In genomic region chr14:34429069-34429468, GRCm38 (mm10) we compare ENCODE assay signal across 24 mouse cellular contexts. TPM values are rescaled to one million over a fixed set of nuclear protein-coding genes. Genes with fewer than 3 reads are reported as not detected.
DNase-seq lines count a peak whose midpoint lies in the region; ATAC-seq and TF ChIP-seq lines count a peak whose summit lies in the region.
"Had no signal": no experiment of that assay in that cellular context is flagged by ENCODE, and none has a peak within 500 bp of the region (broad histone marks: within the 10 kb centered on the region; RNA-seq: fewer than 3 reads in every experiment).

No protein-coding gene starts in this region.

- H3K36me3 ChIP-seq in heart, embryonic 12.5 days, result peaks cover 58% of the 10 kb centered on the region
- peaks cover 12% of the 10 kb centered on the region; the same call in 1 of the 2 replicates for H3K36me3 ChIP-seq in midbrain, embryonic 11.5 days (ENCODE audit: control insufficient read depth, insufficient read depth, low read length)
- peaks cover 14% of the 10 kb centered on the region; the same call in 1 of the 2 replicates for H3K36me3 ChIP-seq in midbrain, embryonic 15.5 days (replicated peaks)
- H3K36me3 ChIP-seq: G1E had no signal

- WGBS in heart, embryonic 12.5 days, result 94% methylated on average over 1 of the region's 1 CpGs
- 68% methylated on average over 1 of the region's 1 CpGs for WGBS in lung, adult 2 months
- WGBS in midbrain, embryonic 11.5 days, result 89% methylated on average over 1 of the region's 1 CpGs
- 96% methylated on average over 1 of the region's 1 CpGs for WGBS in midbrain, embryonic 15.5 days

- no peak for ATAC-seq in heart, embryonic 12.5 days (ENCODE audit: insufficient number of reproducible peaks, low FRiP score)
- ATAC-seq in midbrain, embryonic 11.5 days (ENCODE audit: low FRiP score), result no peak
- ATAC-seq in midbrain, embryonic 15.5 days (replicated peaks), result no peak
- ATAC-seq: activated CD4-positive, CD25-positive, alpha-beta regulatory T cell, adult 4 months; CD4-positive, CD25-positive, alpha-beta regulatory T cell, adult 4 months; forebrain, embryonic 13.5 days; forebrain, embryonic 15.5 days; Patski had no signal

- H3K27ac ChIP-seq in heart, embryonic 12.5 days (ENCODE audit: poor library complexity, severe bottlenecking), result no peak overlapping the region
- no peak overlapping the region for H3K27ac ChIP-seq in midbrain, embryonic 11.5 days (ENCODE audit: low read depth, low read length)
- H3K27ac ChIP-seq in midbrain, embryonic 15.5 days, result no peak overlapping the region
- H3K27ac ChIP-seq: embryonic facial prominence, embryonic 10.5 days; embryonic facial prominence, embryonic 12.5 days; forebrain, embryonic 13.5 days; forebrain, embryonic 15.5 days had no signal

- H3K4me1 ChIP-seq in heart, embryonic 12.5 days (replicated peaks), result peaks cover 7% of the 10 kb centered on the region; the same call in 1 of the 2 replicates
- H3K4me1 ChIP-seq in lung, adult 2 months (ENCODE audit: control insufficient read depth, insufficient read depth, low read length), result no peaks in the 10 kb centered on the region
- no peaks in the 10 kb centered on the region for H3K4me1 ChIP-seq in midbrain, embryonic 11.5 days (ENCODE audit: control insufficient read depth, insufficient read depth, low read length)
- H3K4me1 ChIP-seq in midbrain, embryonic 15.5 days, result no peaks in the 10 kb centered on the region
- H3K4me1 ChIP-seq: embryonic facial prominence, embryonic 10.5 days; embryonic facial prominence, embryonic 12.5 days; forebrain, embryonic 13.5 days; forebrain, embryonic 15.5 days had no signal

- no peak overlapping the region for H3K4me3 ChIP-seq in heart, embryonic 12.5 days
- H3K4me3 ChIP-seq in lung, adult 2 months (replicated peaks; ENCODE audit: extremely low read depth, low read depth, low read length), result no peak overlapping the region
- no peak overlapping the region for H3K4me3 ChIP-seq in midbrain, embryonic 11.5 days (ENCODE audit: low read depth, low read length)
- no peak overlapping the region for H3K4me3 ChIP-seq in midbrain, embryonic 15.5 days
- H3K4me3 ChIP-seq: embryonic facial prominence, embryonic 10.5 days; embryonic facial prominence, embryonic 12.5 days; forebrain, embryonic 13.5 days; forebrain, embryonic 15.5 days had no signal

- no peak overlapping the region for H3K9ac ChIP-seq in heart, embryonic 12.5 days
- H3K9ac ChIP-seq in midbrain, embryonic 11.5 days (ENCODE audit: low read length), result no peak overlapping the region
- no peak overlapping the region for H3K9ac ChIP-seq in midbrain, embryonic 15.5 days
- H3K9ac ChIP-seq: embryonic facial prominence, embryonic 12.5 days; forebrain, embryonic 13.5 days; forebrain, embryonic 15.5 days had no signal

- DNase-seq in heart, adult 11 months, result peak; percentile 15
- DNase-seq in lung, postnatal 25 days (ENCODE audit: low spot score), result peak; percentile 9
- DNase-seq in lung, adult 2 months, result no peak
- DNase-seq in midbrain, embryonic 11.5 days (ENCODE audit: low spot score, missing footprints), result peak; percentile 82
- DNase-seq: adrenal gland, adult 8-10 months; adrenal gland, postnatal 14 days; adrenal gland, postnatal 36 days; B cell, adult 2 months; cerebellum, adult 11-12 months; cerebellum, adult 2 months; cerebellum, adult 9-10 months; cerebellum, postnatal 10 days; cerebellum, postnatal 25 days had no signal

- no peak for TF ChIP-seq POLR2A in lung, adult 2 months (IDR thresholded peaks at IDR 0.05; ENCODE audit: borderline replicate concordance, extremely low read depth, low read depth, low read length)

- H3K27me3 ChIP-seq in heart, embryonic 12.5 days (replicated peaks), result no peaks in the 10 kb centered on the region
- no peaks in the 10 kb centered on the region for H3K27me3 ChIP-seq in midbrain, embryonic 11.5 days (ENCODE audit: control insufficient read depth, insufficient read depth, low read length)
- H3K27me3 ChIP-seq in midbrain, embryonic 15.5 days (replicated peaks), result no peaks in the 10 kb centered on the region
- H3K27me3 ChIP-seq: CH12.LX; embryonic facial prominence, embryonic 12.5 days; forebrain, embryonic 13.5 days; forebrain, embryonic 15.5 days; Patski had no signal

- H3K4me2 ChIP-seq in heart, embryonic 12.5 days, result no peak overlapping the region
- H3K4me2 ChIP-seq in midbrain, embryonic 11.5 days, result no peak overlapping the region
- no peak overlapping the region for H3K4me2 ChIP-seq in midbrain, embryonic 15.5 days
- H3K4me2 ChIP-seq: embryonic facial prominence, embryonic 12.5 days; forebrain, embryonic 13.5 days; forebrain, embryonic 15.5 days had no signal

- TF ChIP-seq CTCF in lung, adult 2 months (IDR thresholded peaks at IDR 0.05; ENCODE audit: insufficient read depth, low read length), result no peak

- no peaks in the 10 kb centered on the region for H3K9me3 ChIP-seq in heart, embryonic 12.5 days (replicated peaks)
- no peaks in the 10 kb centered on the region for H3K9me3 ChIP-seq in midbrain, embryonic 11.5 days (ENCODE audit: control insufficient read depth, low read length)
- no peaks in the 10 kb centered on the region for H3K9me3 ChIP-seq in midbrain, embryonic 15.5 days
- H3K9me3 ChIP-seq: embryonic facial prominence, embryonic 10.5 days; embryonic facial prominence, embryonic 12.5 days; forebrain, embryonic 13.5 days; forebrain, embryonic 15.5 days; G1E had no signal

RNA-seq across cellular contexts. Expression of gene Mmrn2, which starts 53.8 kb away (rescaled TPM):
- polyA plus RNA-seq in heart, embryonic 12.5 days (2016; fragmentation: Nextera tagmentation; extraction: Ambion mirVana), result 31.3 and 32.0 TPM in 2 replicates
- polyA plus RNA-seq in lung, adult 2 months (2012; rRNA removed), result 21.9 and 22.2 TPM in 2 replicates
- polyA plus RNA-seq in midbrain, embryonic 11.5 days (2014; fragmentation: Nextera tagmentation; extraction: Ambion mirVana), result 4.7 and 5.3 TPM in 2 replicates
- polyA plus RNA-seq in midbrain, embryonic 15.5 days (2015; fragmentation: Nextera tagmentation; extraction: Ambion mirVana), result 4.7 and 5.0 TPM in 2 replicates
- polyA plus RNA-seq: activated CD4-positive, CD25-positive, alpha-beta regulatory T cell, adult 4 months had no signal

RNA-seq across cellular contexts. Expression of gene Sncg, which starts 54.5 kb away (rescaled TPM):
- polyA plus RNA-seq in heart, embryonic 12.5 days (2016; fragmentation: Nextera tagmentation; extraction: Ambion mirVana), result 1.9 and 2.3 TPM in 2 replicates
- 10.1 and 10.2 TPM in 2 replicates for polyA plus RNA-seq in lung, adult 2 months (2012; rRNA removed)
- 65.7 and 67.3 TPM in 2 replicates for polyA plus RNA-seq in midbrain, embryonic 11.5 days (2014; fragmentation: Nextera tagmentation; extraction: Ambion mirVana)
- polyA plus RNA-seq in midbrain, embryonic 15.5 days (2015; fragmentation: Nextera tagmentation; extraction: Ambion mirVana), result 36.7 and 45.2 TPM in 2 replicates
- polyA plus RNA-seq: activated CD4-positive, CD25-positive, alpha-beta regulatory T cell, adult 4 months; CD4-positive, CD25-positive, alpha-beta regulatory T cell, adult 4 months; G1E; Patski had no signal
